ENCODE assay signal across 24 mouse cellular contexts in genomic region chr6:127375144-127375529, GRCm38 (mm10).
DNase-seq lines count a peak whose midpoint lies in the region; ATAC-seq lines count a peak whose summit lies in the region.
"Had no signal": no experiment of that assay in that cellular context is flagged by ENCODE, and none has a peak within 500 bp of the region (broad histone marks: within the 10 kb centered on the region; RNA-seq: fewer than 3 reads in every experiment).

No protein-coding gene starts in this region.

- 69% methylated on average over 2 of the region's 2 CpGs for WGBS in heart, embryonic 13.5 days
- WGBS in kidney, embryonic 15.5 days, result 65% methylated on average over 2 of the region's 2 CpGs
- WGBS in embryonic facial prominence, embryonic 10.5 days, result 84% methylated on average over 2 of the region's 2 CpGs
- 71% methylated on average over 2 of the region's 2 CpGs for WGBS in embryonic facial prominence, embryonic 14.5 days
- WGBS in hindbrain, embryonic 16.5 days, result 89% methylated on average over 2 of the region's 2 CpGs

- H3K36me3 ChIP-seq in heart, embryonic 13.5 days, result no peaks in the 10 kb centered on the region
- H3K36me3 ChIP-seq in kidney, embryonic 15.5 days, result no peaks in the 10 kb centered on the region
- H3K36me3 ChIP-seq in embryonic facial prominence, embryonic 10.5 days (replicated peaks), result no peaks in the 10 kb centered on the region
- no peaks in the 10 kb centered on the region for H3K36me3 ChIP-seq in embryonic facial prominence, embryonic 14.5 days (ENCODE audit: control insufficient read depth, insufficient read depth, low read length)
- H3K36me3 ChIP-seq in hindbrain, embryonic 16.5 days (ENCODE audit: control insufficient read depth, insufficient read depth, low read length), result no peaks in the 10 kb centered on the region
- H3K36me3 ChIP-seq: hindbrain, embryonic 13.5 days; limb, embryonic 10.5 days; limb, embryonic 15.5 days; liver, embryonic 13.5 days; midbrain, embryonic 13.5 days had no signal

- H3K9ac ChIP-seq in heart, embryonic 13.5 days, result no peak overlapping the region
- no peak overlapping the region for H3K9ac ChIP-seq in kidney, embryonic 15.5 days
- H3K9ac ChIP-seq in embryonic facial prominence, embryonic 14.5 days (ENCODE audit: low read depth, low read length), result no peak overlapping the region
- no peak overlapping the region for H3K9ac ChIP-seq in hindbrain, embryonic 16.5 days (ENCODE audit: low read depth, low read length)
- H3K9ac ChIP-seq: hindbrain, embryonic 13.5 days; limb, embryonic 15.5 days; liver, embryonic 13.5 days; midbrain, embryonic 13.5 days had no signal

- peaks cover 47% of the 10 kb centered on the region for H3K4me1 ChIP-seq in heart, embryonic 13.5 days
- H3K4me1 ChIP-seq in kidney, embryonic 15.5 days, result peaks cover 18% of the 10 kb centered on the region
- peaks cover 44% of the 10 kb centered on the region for H3K4me1 ChIP-seq in embryonic facial prominence, embryonic 10.5 days
- peaks cover 16% of the 10 kb centered on the region for H3K4me1 ChIP-seq in embryonic facial prominence, embryonic 14.5 days (ENCODE audit: control insufficient read depth, insufficient read depth, low read length)
- H3K4me1 ChIP-seq in hindbrain, embryonic 16.5 days (ENCODE audit: control insufficient read depth, insufficient read depth, low read depth, low read length), result no peaks in the 10 kb centered on the region; the same call in 1 of the 2 replicates

- ATAC-seq in heart, embryonic 13.5 days (ENCODE audit: extremely low read depth, insufficient number of reproducible peaks, low FRiP score, low TSS enrichment), result no peak
- no peak for ATAC-seq in kidney, embryonic 15.5 days (replicated peaks; ENCODE audit: low FRiP score)
- no peak for ATAC-seq in embryonic facial prominence, embryonic 14.5 days (ENCODE audit: low read depth)
- ATAC-seq in hindbrain, embryonic 16.5 days, result no peak
- ATAC-seq: activated CD4-positive, CD25-positive, alpha-beta regulatory T cell, adult 4 months; midbrain, embryonic 13.5 days had no signal

- H3K27ac ChIP-seq in heart, embryonic 13.5 days (replicated peaks), result peak overlapping the region; percentile 58
- peak overlapping the region; percentile 45; the same call in 1 of the 2 replicates for H3K27ac ChIP-seq in kidney, embryonic 15.5 days
- H3K27ac ChIP-seq in embryonic facial prominence, embryonic 10.5 days (replicated peaks), result 0 out of 2 replicates have a peak overlapping the region, but pooled peaks have one; percentile 27
- H3K27ac ChIP-seq in embryonic facial prominence, embryonic 14.5 days (replicated peaks; ENCODE audit: low read depth, low read length), result peak overlapping the region; percentile 22; the same call in 1 of the 2 replicates
- no peak overlapping the region for H3K27ac ChIP-seq in hindbrain, embryonic 16.5 days (ENCODE audit: low read depth, low read length)
- H3K27ac ChIP-seq: gastrocnemius, adult 2 months; hindbrain, embryonic 13.5 days; kidney, postnatal 0 days; limb, embryonic 15.5 days; liver, embryonic 13.5 days; midbrain, embryonic 13.5 days had no signal

- no peaks in the 10 kb centered on the region for H3K9me3 ChIP-seq in heart, embryonic 13.5 days
- H3K9me3 ChIP-seq in kidney, embryonic 15.5 days (replicated peaks), result no peaks in the 10 kb centered on the region
- H3K9me3 ChIP-seq in embryonic facial prominence, embryonic 10.5 days, result no peaks in the 10 kb centered on the region
- no peaks in the 10 kb centered on the region for H3K9me3 ChIP-seq in embryonic facial prominence, embryonic 14.5 days (ENCODE audit: control insufficient read depth, low read length)
- H3K9me3 ChIP-seq in hindbrain, embryonic 16.5 days (ENCODE audit: control insufficient read depth, low read length), result no peaks in the 10 kb centered on the region
- H3K9me3 ChIP-seq: hindbrain, embryonic 13.5 days; limb, embryonic 10.5 days; limb, embryonic 15.5 days; liver, embryonic 13.5 days; megakaryocyte, embryonic 14.5 days; midbrain, embryonic 13.5 days had no signal

- H3K27me3 ChIP-seq in heart, embryonic 13.5 days (replicated peaks), result no peaks in the 10 kb centered on the region; the same call in 1 of the 2 replicates
- no peaks in the 10 kb centered on the region for H3K27me3 ChIP-seq in kidney, embryonic 15.5 days
- no peaks in the 10 kb centered on the region for H3K27me3 ChIP-seq in embryonic facial prominence, embryonic 10.5 days (replicated peaks; ENCODE audit: low read depth, poor library complexity, severe bottlenecking)
- no peaks in the 10 kb centered on the region for H3K27me3 ChIP-seq in embryonic facial prominence, embryonic 14.5 days (replicated peaks; ENCODE audit: control insufficient read depth, insufficient read depth, low read length)
- no peaks in the 10 kb centered on the region for H3K27me3 ChIP-seq in hindbrain, embryonic 16.5 days (replicated peaks; ENCODE audit: control insufficient read depth, insufficient read depth, low read length)
- H3K27me3 ChIP-seq: hindbrain, embryonic 13.5 days; limb, embryonic 15.5 days had no signal

- H3K4me3 ChIP-seq in heart, embryonic 13.5 days, result no peak overlapping the region
- H3K4me3 ChIP-seq in kidney, embryonic 15.5 days (replicated peaks), result no peak overlapping the region
- no peak overlapping the region for H3K4me3 ChIP-seq in embryonic facial prominence, embryonic 10.5 days
- H3K4me3 ChIP-seq in embryonic facial prominence, embryonic 14.5 days (ENCODE audit: low read depth, low read length), result no peak overlapping the region
- no peak overlapping the region for H3K4me3 ChIP-seq in hindbrain, embryonic 16.5 days (ENCODE audit: low read length)
- H3K4me3 ChIP-seq: erythroblast, embryonic 14.5 days; gastrocnemius, adult 2 months; hindbrain, embryonic 13.5 days; limb, embryonic 10.5 days; limb, embryonic 15.5 days; liver, embryonic 13.5 days; megakaryocyte, embryonic 14.5 days; midbrain, embryonic 13.5 days had no signal

- H3K4me2 ChIP-seq in heart, embryonic 13.5 days, result no peak overlapping the region; the same call in 1 of the 2 replicates
- no peak overlapping the region for H3K4me2 ChIP-seq in kidney, embryonic 15.5 days
- H3K4me2 ChIP-seq in embryonic facial prominence, embryonic 14.5 days (ENCODE audit: low read depth, low read length), result no peak overlapping the region
- H3K4me2 ChIP-seq in hindbrain, embryonic 16.5 days (ENCODE audit: low read length), result no peak overlapping the region
- H3K4me2 ChIP-seq: hindbrain, embryonic 13.5 days; limb, embryonic 15.5 days; liver, embryonic 13.5 days; midbrain, embryonic 13.5 days had no signal

- DNase-seq in heart, adult 18-20 months, result no peak
- no peak for DNase-seq in kidney, adult 8-10 months
- DNase-seq in embryonic facial prominence, embryonic 10.5 days (ENCODE audit: low spot score), result no peak
- DNase-seq in embryonic facial prominence, embryonic 14.5 days (ENCODE audit: low spot score), result no peak
- DNase-seq: B cell, adult 2 months; cerebellum, postnatal 25 days; kidney, adult 18-20 months; liver, embryonic 13.5 days; lung, adult 18-20 months; right cerebral cortex, adult 18-20 months; spleen, adult 18-20 months; thymus, postnatal 4 days had no signal
